Mouse (Mus musculus): Measurements from ENCODE around the gene Gm11564.
"Not testable (repeated sequence)": the region's sequence is repeated elsewhere in the genome, so short reads cannot be mapped to it uniquely, and the experiment has no call there.

Gm11564 gene

DNA sequence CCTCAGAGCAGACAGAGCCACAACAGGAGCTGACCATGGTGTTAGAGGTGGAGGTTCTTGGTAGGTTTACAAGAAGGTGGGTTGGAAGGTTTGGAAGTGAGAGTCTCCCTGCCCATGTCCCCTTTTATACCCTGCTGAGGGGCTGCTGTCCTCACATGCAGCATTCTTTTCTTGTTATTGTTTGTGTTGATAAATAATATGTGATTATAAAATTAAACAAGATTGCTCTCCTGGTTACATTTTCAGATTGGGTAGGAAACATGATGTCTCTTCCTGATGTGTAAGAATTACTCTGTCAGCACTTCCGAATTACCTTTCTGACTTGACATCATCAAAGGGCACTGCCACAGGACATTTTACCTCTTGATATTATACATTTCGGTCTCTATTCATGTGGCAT, at the start of gene Gm11564:
Gene Gm11564 (minus strand): TSS at position 101 of the 400 bp plus-strand sequence.
- DNase-seq (ENCODE audit: low spot score in 2 of 2) = not testable (repeated sequence)

DNA sequence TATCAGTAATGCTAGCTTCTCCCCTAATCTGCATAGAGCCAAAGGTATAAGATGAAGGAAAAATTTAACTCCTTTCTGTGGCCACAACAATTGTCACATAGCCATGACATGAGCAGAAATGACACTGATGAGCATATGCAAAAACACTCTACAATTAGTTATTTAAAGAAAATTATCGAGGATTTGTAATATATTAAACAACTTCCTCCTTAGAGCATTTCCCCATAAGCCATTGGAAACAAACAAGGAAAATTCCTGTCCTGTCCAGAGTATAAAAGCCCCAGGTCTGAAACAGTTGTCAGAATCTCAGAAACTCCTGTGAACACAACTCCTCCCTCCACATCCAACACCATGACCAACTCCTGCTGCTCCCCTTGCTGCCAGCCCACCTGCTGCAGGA, 48.7 kb upstream of the Gm11564 start, which contains the start of gene Gm11559:
Gene Gm11559 (plus strand): TSS at position 301 of the 400 bp plus-strand sequence.
- DNase-seq (ENCODE audit: low spot score in 2 of 2) = not testable (repeated sequence)

DNA sequence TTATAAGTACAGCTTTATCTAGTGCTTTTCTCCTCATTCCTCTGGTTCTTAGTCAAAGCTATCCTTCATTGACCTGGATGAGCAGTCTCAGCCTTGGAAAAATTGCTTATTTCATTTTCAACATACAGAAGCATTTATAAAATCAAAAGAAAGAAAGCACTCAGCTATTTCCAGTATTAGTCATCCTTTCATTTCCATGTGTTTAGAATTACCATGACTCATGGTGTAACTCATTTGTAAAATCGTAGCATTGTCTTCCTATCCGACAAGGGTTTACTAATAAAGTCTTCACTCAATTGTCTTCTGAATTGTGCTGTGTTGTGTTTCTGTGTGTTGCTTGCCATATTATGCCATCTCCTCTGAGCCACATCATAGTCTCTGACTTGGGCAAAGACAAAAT, 43.3 kb upstream of the Gm11564 start:
- peak in 1 of 2 experiments; percentile 1 for DNase-seq (ENCODE audit: low spot score in 2 of 2)

DNA sequence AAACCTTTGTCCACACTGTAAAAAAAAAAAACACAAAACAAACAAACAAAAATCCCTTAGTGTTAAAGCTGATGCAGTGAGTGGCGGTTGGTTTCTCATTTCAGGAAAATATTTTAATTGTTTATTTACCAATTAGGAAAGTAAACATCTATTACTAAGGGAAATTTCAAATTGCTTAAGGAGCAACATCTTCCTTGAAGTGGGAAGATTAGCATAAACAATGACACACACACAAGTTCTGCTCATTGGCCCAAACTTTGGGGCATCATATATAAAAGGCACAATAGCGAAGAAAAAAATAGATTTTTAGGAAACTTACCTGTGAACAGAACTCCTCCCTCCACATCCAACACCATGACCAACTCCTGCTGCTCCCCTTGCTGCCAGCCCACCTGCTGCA, 42.2 kb upstream of the Gm11564 start, which contains the start of gene Gm11568:
Gene Gm11568 (plus strand): TSS at position 301 of the 400 bp plus-strand sequence.
- no peak for DNase-seq (ENCODE audit: low spot score in 2 of 2)

DNA sequence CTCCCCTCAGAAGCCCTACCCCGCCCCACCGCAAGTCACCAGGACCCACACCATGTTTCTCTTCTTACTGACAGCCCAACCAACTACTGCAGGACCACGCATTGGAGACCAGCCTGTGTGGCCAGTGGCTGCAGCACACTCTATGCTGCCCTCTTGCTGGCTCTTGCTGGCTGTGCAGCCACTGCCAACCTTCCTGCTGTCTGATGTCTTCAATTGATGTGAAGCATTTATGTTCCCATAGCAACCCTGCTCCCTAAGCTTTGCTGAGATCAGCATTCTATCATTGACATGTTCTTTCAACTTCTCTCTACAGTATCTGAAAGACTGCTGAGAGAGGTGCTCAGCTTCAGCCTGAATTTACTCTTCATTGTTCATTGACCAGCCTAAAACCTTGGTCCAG, 38.7 kb upstream of the Gm11564 start:
- no peak for DNase-seq (ENCODE audit: low spot score in 2 of 2)

DNA sequence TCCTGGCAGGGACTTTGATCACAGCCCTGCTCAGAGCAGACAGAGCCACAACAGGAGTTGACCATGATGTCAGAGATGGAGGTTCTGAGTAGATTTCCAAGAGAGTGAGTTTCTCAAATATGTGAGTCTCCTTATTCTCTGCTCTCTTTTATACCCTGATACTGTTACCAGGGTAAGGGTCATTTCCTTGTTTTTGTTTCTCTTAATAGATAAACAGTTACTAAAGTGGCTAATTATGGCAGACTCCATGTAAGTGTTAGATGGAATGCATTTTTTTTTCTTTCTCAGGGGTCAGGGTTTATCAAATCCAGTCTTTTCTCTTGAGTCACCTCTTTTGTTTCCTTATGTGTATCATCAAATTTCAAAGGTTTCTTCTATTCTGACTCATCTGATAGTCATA, 36.0 kb upstream of the Gm11564 start, which contains the start of gene Krtap4-16:
Gene Krtap4-16 (minus strand): TSS at position 101 of the 400 bp plus-strand sequence.
- no peak for DNase-seq (ENCODE audit: low spot score in 2 of 2)

DNA sequence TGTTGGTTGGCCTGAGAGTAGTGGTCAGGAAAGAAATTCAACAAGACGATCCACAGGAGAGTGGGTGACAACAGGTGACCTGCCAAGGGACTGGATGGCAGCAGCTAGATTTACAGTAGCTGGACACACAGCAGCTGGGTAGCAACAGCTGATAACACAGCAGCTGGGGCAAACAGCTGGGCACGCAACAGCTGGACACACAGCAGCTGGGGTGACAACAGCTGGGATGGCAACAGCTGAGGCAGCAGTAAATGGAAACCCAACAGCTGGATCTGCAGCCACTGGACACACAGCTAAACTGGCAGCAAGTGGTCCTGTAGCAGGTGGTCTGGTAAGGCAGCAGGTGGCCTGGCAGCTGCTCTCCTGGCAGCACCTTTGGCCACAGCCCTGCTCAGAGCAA, 31.3 kb upstream of the Gm11564 start:
- no peak for DNase-seq (ENCODE audit: low spot score in 2 of 2)

DNA sequence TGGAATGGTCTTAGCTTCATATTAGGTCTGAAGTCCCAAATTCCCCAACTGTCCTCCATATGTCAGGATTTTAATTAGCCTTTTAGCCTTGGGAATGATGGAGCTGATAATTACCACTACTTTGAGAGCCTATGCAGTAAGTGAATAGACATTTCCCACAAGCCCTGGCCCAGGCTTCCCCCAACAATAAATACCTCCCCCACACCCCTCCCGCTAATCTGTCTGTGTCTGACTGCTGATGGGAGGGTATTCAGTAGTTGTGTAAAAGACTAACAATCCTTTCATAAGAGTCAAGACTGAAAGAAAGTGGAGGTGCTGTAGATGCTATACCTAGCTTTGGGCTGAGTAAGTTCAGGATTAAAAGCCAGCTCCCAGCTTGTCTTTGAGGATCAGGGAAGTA, 26.7 kb upstream of the Gm11564 start:
- DNase-seq (ENCODE audit: low spot score in 2 of 2) = no peak

DNA sequence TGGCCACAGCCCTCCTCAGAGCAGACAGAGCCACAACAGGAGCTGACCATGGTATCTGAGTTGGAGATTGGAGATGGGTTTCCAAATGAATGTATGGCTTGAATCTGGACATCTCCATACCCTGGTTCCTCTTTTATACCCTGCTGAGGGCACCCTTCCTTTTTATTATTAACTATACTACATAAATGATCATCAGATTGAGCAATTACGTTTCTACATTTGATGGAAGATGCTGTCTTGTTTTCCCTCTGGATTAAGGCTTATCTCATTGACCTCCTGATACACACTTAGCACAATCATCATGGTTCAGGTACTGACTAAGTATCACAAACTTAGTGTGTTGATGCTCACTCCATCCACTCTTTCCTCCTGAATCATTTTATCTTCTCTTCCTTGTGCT, 22.5 kb upstream of the Gm11564 start, which contains the start of gene 2300003K06Rik:
Gene 2300003K06Rik (minus strand): TSS at position 101 of the 400 bp plus-strand sequence.
- DNase-seq (ENCODE audit: low spot score in 2 of 2) = no peak

DNA sequence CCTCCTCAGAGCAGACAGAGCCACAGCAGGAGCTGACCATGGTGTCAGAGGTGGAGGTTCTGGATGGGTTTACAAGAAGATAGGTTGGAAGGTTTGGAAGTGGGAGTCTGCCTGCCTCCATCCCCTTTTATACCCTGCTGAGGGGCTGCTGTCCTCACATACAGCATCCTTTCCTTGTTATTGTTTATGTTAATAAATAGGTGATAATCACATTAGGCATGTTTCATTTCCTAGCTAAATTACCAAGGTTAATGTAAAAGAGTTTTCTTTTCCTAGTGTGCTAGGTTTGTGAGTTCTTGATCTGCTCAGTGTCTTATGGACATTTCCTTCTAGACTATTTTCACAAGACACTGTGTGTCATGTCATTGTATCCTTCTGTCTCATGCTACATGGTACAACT, 5.7 kb downstream of the Gm11564 start, which contains the start of gene Krtap4-13:
Gene Krtap4-13 (minus strand): TSS at position 101 of the 400 bp plus-strand sequence.
- DNase-seq (ENCODE audit: low spot score in 2 of 2) = not testable (repeated sequence)

DNA sequence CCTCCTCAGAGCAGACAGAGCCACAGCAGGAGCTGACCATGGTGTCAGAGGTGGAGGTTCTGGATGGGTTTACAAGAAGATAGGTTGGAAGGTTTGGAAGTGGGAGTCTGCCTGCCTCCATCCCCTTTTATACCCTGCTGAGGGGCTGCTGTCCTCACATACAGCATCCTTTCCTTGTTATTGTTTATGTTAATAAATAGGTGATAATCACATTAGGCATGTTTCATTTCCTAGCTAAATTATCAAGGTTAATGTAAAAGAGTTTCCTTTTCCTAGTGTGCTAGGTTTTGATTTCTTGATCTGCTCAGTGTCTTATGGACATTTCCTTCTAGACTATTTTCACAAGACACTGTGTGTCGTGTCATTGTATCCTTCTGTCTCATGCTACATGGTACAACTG, 11.1 kb downstream of the Gm11564 start, which contains the start of gene Gm11554:
Gene Gm11554 (minus strand): TSS at position 101 of the 400 bp plus-strand sequence.
- not testable (repeated sequence) for DNase-seq (ENCODE audit: low spot score in 2 of 2)

DNA sequence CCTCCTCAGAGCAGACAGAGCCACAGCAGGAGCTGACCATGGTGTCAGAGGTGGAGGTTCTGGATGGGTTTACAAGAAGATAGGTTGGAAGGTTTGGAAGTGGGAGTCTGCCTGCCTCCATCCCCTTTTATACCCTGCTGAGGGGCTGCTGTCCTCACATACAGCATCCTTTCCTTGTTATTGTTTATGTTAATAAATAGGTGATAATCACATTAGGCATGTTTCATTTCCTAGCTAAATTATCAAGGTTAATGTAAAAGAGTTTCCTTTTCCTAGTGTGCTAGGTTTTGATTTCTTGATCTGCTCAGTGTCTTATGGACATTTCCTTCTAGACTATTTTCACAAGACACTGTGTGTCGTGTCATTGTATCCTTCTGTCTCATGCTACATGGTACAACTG, 16.6 kb downstream of the Gm11564 start, which contains the start of gene Gm11569:
Gene Gm11569 (minus strand): TSS at position 101 of the 400 bp plus-strand sequence.
- not testable (repeated sequence) for DNase-seq (ENCODE audit: low spot score in 2 of 2)

DNA sequence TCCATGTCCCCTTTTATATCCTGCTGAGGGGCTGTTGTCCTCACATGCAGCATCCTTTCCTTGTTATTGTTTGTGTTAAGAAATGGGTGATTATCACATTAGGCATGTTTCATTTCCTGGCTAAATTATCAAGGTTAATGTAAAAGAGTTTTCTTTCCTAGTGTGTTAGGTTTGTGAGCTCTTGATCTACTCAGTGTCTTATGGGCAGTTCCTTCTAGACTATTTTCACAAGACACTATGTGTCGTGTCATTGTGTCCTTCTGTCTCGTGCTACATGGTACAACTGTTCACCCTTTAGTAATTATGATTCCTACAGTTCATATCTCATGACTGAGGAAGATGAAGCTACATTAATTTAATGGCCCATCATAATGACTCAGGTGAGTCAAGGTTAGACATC, 22.1 kb downstream of the Gm11564 start, which contains the start of gene Gm11596:
Gene Gm11596 (minus strand): TSS at position 101 of the 400 bp plus-strand sequence.
- DNase-seq (ENCODE audit: low spot score in 2 of 2) = no peak

DNA sequence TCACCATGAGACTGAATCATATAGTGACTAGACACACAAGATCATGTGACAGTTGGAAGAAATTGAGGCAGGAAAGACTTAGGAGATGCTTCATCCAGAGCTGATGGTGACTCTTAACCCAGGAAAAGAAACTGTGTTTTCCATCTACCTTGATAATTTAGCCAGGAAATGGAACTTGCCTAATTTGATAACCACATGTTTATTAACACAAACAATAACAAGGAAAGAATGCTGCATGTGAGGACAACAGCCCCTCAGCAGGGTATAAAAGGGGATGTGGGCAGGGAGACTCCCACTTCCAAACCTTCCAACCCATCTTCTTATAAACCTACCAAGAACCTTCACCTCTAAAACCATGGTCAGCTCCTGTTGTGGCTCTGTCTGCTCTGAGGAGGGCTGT, 30.6 kb downstream of the Gm11564 start, which contains the start of gene Krtap4-9:
Gene Krtap4-9 (plus strand): TSS at position 301 of the 400 bp plus-strand sequence.
- DNase-seq (ENCODE audit: low spot score in 2 of 2) = not testable (repeated sequence)

DNA sequence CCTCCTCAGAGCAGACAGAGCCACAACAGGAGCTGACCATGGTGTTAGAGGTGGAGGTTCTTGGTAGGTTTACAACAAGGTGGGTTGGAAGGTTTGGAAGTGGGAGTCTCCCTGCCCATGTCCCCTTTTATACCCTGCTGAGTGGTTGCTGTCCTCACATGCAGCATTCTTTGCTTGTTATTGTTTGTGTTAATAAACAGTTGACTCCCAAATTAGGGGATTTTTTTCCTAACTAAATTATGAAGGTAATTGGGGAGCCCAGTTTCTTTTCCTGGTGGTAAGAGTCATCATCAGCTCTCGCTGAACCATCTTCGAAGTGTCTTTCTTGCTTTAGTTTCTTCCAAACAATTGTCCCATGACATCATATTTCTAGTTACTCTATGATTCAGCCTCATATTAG, 34.9 kb downstream of the Gm11564 start, which contains the start of gene Krtap4-8:
Gene Krtap4-8 (minus strand): TSS at position 101 of the 400 bp plus-strand sequence.
- DNase-seq (ENCODE audit: low spot score in 2 of 2) = no peak

DNA sequence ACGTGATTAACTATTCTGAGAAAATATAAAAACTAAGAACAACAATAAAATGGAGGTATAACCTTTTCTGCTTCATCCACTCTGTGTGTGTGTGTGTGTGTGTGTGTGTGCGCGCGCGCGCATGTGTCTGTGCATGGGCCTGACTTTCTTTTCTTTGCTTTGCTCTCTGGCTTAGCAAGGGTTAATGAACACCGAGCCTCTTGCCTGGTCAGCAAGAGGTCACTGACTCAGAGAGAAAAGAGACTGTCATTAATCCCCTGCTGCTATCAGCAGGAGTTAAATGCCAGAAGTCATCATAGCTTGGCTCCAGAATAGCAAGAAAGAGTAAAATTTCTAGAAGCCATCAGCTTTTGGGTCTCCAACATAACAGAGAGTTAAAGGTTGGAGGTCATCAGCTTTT, 37.1 kb downstream of the Gm11564 start:
- no peak for DNase-seq (ENCODE audit: low spot score in 2 of 2)

DNA sequence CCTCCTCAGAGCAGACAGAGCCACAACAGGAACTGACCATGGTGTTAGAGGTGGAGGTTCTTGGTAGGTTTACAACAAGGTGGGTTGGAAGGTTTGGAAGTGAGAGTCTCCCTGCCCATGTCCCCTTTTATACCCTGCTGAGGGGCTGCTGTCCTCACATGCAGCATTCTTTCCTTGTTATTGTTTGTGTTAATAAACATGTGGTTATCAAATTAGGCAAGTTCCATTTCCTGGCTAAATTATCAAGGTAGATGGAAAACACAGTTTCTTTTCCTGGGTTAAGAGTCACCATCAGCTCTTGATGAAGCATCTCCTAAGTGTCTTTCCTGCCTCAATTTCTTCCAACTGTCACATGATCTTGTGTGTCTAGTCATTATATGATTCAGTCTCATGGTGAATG, 42.7 kb downstream of the Gm11564 start, which contains the start of gene Gm11595:
Gene Gm11595 (minus strand): TSS at position 101 of the 400 bp plus-strand sequence.
- not testable (repeated sequence) for DNase-seq (ENCODE audit: low spot score in 2 of 2)

DNA sequence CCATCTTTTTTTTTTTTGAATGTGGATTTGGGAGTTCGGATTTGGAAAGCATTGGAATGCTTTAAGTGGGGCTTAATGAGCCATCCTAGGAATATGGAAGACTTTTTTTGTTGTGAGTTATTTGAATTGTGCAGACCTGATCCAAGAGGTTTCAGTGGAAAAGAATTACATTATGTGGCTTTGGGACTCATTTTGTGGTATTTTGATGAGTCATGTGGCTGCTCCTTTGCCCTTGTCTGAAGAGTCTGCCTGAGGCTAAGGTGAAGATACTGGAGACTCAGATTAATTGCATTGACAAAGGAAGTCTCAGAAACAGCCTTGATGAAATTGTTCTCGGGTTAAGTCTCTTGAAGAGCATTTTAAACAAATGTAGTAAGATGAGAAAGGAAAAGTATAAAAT, 47.1 kb downstream of the Gm11564 start:
- no peak for DNase-seq (ENCODE audit: low spot score in 2 of 2)

Data from frontal cortex, postnatal 36 days (tissue).